Mouse (Mus musculus): ENCODE measurements at regions not wholly inside any gene's neighbourhood (a gene's known extent, or its start where the extent isn't known, plus 50 kb on each side); places are given as distances from the start of the nearest gene placed in this dataset.

GRCm38 (mm10) chr7:54633930-54634329 is 201.4 kb upstream of the Luzp2 start:
- Histone ChIP-seq H3K4me3 (ENCODE audit: low read depth, low read length) (no peak overlapping the region), H3K27me3 (ENCODE audit: control insufficient read depth, insufficient read depth, low read length) (no peaks in the 10 kb centered on the region), H3K4me1 (ENCODE audit: control insufficient read depth, insufficient read depth, low read length) (no peaks in the 10 kb centered on the region), H3K9ac (ENCODE audit: low read length) (no peak overlapping the region), H3K4me2 (ENCODE audit: low read depth, severe bottlenecking) (no peak overlapping the region), H3K36me3 (ENCODE audit: control insufficient read depth, insufficient read depth, low read length) (no peaks in the 10 kb centered on the region), H3K9me3 (ENCODE audit: control insufficient read depth, low read length) (no peaks in the 10 kb centered on the region), H3K27ac (replicated peaks; ENCODE audit: low read depth, low read length) (no peak overlapping the region)
- DNase-seq (ENCODE audit: low spot score) (no peak), ATAC-seq (ENCODE audit: insufficient number of reproducible peaks, low FRiP score, low TSS enrichment, low read depth) (no peak)
- 86% methylated on average over 6 of the region's 6 CpGs for WGBS

- no peak overlapping the region for H3K27ac ChIP-seq (replicated peaks; ENCODE audit: low read depth, low read length)
- no peaks in the 10 kb centered on the region for H3K9me3 ChIP-seq (ENCODE audit: control insufficient read depth, low read length)
- H3K4me3 ChIP-seq (ENCODE audit: low read depth, low read length), result no peak overlapping the region
- H3K36me3 ChIP-seq (ENCODE audit: control insufficient read depth, insufficient read depth, low read length), result no peaks in the 10 kb centered on the region
- no peak overlapping the region for H3K9ac ChIP-seq (ENCODE audit: low read length)
- DNase-seq (ENCODE audit: low spot score), result no peak
- WGBS, result 91% methylated on average over 10 of the region's 10 CpGs
- H3K4me1 ChIP-seq (ENCODE audit: control insufficient read depth, insufficient read depth, low read length), result no peaks in the 10 kb centered on the region
- no peak for ATAC-seq (ENCODE audit: insufficient number of reproducible peaks, low FRiP score, low TSS enrichment, low read depth)
- no peak overlapping the region for H3K4me2 ChIP-seq (ENCODE audit: low read depth, severe bottlenecking)
- no peaks in the 10 kb centered on the region for H3K27me3 ChIP-seq (ENCODE audit: control insufficient read depth, insufficient read depth, low read length)
Observed at GRCm38 (mm10) chr7:54634348-54635035, 200.8 kb upstream of the Luzp2 start.

GRCm38 (mm10) chr7:54645314-54645713 is 190.0 kb upstream of the Luzp2 start:
- 89% methylated on average over 2 of the region's 2 CpGs for WGBS
- DNase-seq (ENCODE audit: low spot score) (no peak), ATAC-seq (ENCODE audit: insufficient number of reproducible peaks, low FRiP score, low TSS enrichment, low read depth) (no peak)
- no peaks in the 10 kb centered on the region for H3K4me1 ChIP-seq (ENCODE audit: control insufficient read depth, insufficient read depth, low read length)
- no peak overlapping the region for H3K27ac ChIP-seq (replicated peaks; ENCODE audit: low read depth, low read length)
- no peaks in the 10 kb centered on the region for H3K9me3 ChIP-seq (ENCODE audit: control insufficient read depth, low read length)
- H3K9ac ChIP-seq (ENCODE audit: low read length), result no peak overlapping the region
- no peaks in the 10 kb centered on the region for H3K27me3 ChIP-seq (ENCODE audit: control insufficient read depth, insufficient read depth, low read length)
- H3K36me3 ChIP-seq (ENCODE audit: control insufficient read depth, insufficient read depth, low read length), result no peaks in the 10 kb centered on the region
- H3K4me2 ChIP-seq (ENCODE audit: low read depth, severe bottlenecking), result no peak overlapping the region
- H3K4me3 ChIP-seq (ENCODE audit: low read depth, low read length), result no peak overlapping the region

GRCm38 (mm10) chr7:54649025-54649424 is 186.3 kb upstream of the Luzp2 start:
- Histone ChIP-seq H3K27me3 (ENCODE audit: control insufficient read depth, insufficient read depth, low read length) (no peaks in the 10 kb centered on the region), H3K27ac (replicated peaks; ENCODE audit: low read depth, low read length) (no peak overlapping the region), H3K4me2 (ENCODE audit: low read depth, severe bottlenecking) (no peak overlapping the region), H3K4me3 (ENCODE audit: low read depth, low read length) (no peak overlapping the region), H3K36me3 (ENCODE audit: control insufficient read depth, insufficient read depth, low read length) (no peaks in the 10 kb centered on the region), H3K4me1 (ENCODE audit: control insufficient read depth, insufficient read depth, low read length) (no peaks in the 10 kb centered on the region), H3K9me3 (ENCODE audit: control insufficient read depth, low read length) (no peaks in the 10 kb centered on the region), H3K9ac (ENCODE audit: low read length) (no peak overlapping the region)
- 95% methylated on average over 1 of the region's 1 CpGs for WGBS
- ATAC-seq (ENCODE audit: insufficient number of reproducible peaks, low FRiP score, low TSS enrichment, low read depth), result no peak
- DNase-seq (ENCODE audit: low spot score), result no peak

Measured in limb, embryonic 11.5 days (tissue).